Mouse (Mus musculus): Measurements from ENCODE around the gene Fgf9. TPM values are rescaled to one million over a fixed set of nuclear protein-coding genes. Genes with fewer than 3 reads are reported as not detected.

Fgf9 gene
- polyA plus RNA-seq, 1 experiment from 2014 or later, result 22.7 TPM

DNA sequence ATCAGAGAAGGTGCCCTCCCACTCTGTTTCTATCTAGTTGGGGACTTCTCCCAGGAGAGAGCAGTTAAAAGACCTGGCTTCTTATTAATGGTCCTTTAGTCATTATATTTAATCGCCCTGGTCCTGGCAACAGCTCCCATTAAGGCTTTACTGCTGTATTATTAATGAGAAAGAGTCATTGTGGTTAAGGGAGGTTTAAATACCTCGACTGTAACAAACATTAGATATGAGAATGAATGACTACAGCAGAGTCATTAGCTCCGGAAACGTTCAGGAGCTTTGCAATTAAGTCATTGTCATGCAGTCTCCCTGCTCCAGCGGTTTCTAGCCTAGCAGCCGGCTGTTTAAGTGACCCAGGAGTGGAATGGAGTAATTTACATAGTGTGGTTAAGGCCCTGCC, 31.0 kb downstream of the Fgf9 start:
- H3K36me3 ChIP-seq, result no peaks in the 10 kb centered on the region
- ATAC-seq (ENCODE audit: low FRiP score, low read depth), result peak; percentile 71
- no peak overlapping the region for H3K27ac ChIP-seq (replicated peaks)
- H3K9me3 ChIP-seq, result no peaks in the 10 kb centered on the region
- H3K4me2 ChIP-seq, result no peak overlapping the region
- no peak overlapping the region for H3K4me3 ChIP-seq
- H3K4me1 ChIP-seq (replicated peaks), result peaks cover 7% of the 10 kb centered on the region; the same call in 1 of the 2 replicates
- no peak overlapping the region for H3K9ac ChIP-seq
- no peaks in the 10 kb centered on the region for H3K27me3 ChIP-seq
- WGBS, result 11% methylated on average over 6 of the region's 6 CpGs

DNA sequence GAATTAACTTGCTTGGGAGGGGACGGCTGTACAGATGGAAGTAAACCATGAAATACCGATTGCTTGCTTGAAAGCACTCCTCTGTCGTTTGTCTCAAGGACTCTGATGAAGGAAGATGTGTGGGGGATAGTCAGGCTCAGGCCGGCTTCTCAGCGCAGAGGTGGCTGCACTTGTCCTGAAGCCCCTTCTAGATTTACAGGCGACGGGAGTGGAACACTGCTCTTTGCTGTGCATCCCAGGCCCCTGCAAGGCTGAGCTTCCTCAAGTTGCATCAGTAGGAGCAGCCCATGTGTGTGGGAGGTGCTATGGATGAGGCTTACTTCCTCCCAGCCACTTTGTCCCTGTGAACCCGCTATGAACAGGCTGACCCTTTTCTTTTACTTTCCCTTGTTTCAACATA, 33.9 kb downstream of the Fgf9 start:
- no peak overlapping the region for H3K9ac ChIP-seq
- no peak overlapping the region for H3K4me3 ChIP-seq
- no peak for ATAC-seq (ENCODE audit: low FRiP score, low read depth)
- no peaks in the 10 kb centered on the region for H3K36me3 ChIP-seq
- H3K4me2 ChIP-seq, result no peak overlapping the region
- no peak overlapping the region for H3K27ac ChIP-seq (replicated peaks)
- H3K4me1 ChIP-seq (replicated peaks), result peaks cover 7% of the 10 kb centered on the region; the same call in 1 of the 2 replicates
- no peaks in the 10 kb centered on the region for H3K9me3 ChIP-seq
- no peaks in the 10 kb centered on the region for H3K27me3 ChIP-seq
- WGBS, result 69% methylated on average over 8 of the region's 8 CpGs

DNA sequence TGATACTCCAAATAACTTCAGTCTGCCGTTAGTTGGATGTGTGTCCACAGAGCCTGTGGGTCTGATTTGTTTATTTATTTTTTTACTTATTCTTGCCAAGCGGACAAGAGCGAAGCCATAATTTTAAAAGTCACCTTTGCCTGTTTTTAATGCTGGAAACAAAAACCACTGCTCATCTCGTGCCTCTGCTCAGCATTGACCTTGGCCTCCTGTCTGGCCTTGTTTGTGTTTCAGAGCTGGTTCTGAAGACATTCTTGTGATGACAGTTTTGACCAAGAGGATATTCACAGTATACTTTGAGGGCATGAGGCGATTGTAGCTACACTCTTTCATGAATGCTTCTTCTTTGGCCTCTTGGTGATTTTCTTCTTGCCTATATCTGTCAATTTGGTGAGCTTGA, 35.2 kb downstream of the Fgf9 start:
- 86% methylated on average over 5 of the region's 5 CpGs for WGBS
- no peak overlapping the region for H3K9ac ChIP-seq

DNA sequence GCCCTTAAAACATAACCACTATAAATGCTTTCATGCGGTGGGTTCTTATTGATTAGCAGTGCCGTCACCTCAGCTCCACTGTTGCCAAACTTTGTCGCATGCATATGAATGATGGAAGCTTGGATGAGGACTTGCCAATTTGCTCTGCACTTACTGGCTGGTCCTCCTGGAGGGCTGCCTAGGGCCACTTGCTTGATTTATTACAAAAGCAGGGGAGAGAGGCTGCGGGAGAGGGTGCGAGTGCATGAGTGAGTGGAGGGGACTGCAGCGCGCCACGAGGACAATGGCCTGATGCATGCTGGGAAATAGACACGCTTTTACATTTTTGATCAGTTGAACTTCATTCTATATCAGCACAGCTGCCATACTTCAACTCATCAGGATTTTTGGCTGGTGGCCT, 39.3 kb downstream of the Fgf9 start:
- ATAC-seq (ENCODE audit: low FRiP score, low read depth), result peak; percentile 64; the same call in 1 of the 2 replicates
- no peaks in the 10 kb centered on the region for H3K27me3 ChIP-seq
- H3K4me3 ChIP-seq, result no peak overlapping the region
- no peak overlapping the region; the same call in 1 of the 2 replicates for H3K4me2 ChIP-seq
- H3K9me3 ChIP-seq, result no peaks in the 10 kb centered on the region
- no peak overlapping the region for H3K9ac ChIP-seq
- no peak overlapping the region for H3K27ac ChIP-seq (replicated peaks)
- 73% methylated on average over 9 of the region's 9 CpGs for WGBS
- peaks cover 9% of the 10 kb centered on the region; the same call in 1 of the 2 replicates for H3K4me1 ChIP-seq (replicated peaks)
- no peaks in the 10 kb centered on the region for H3K36me3 ChIP-seq

More for the DNA sequence above, 35.2 kb downstream of the Fgf9 start:
- ATAC-seq (ENCODE audit: low FRiP score, low read depth), result no peak
- no peaks in the 10 kb centered on the region for H3K36me3 ChIP-seq
- no peak overlapping the region for H3K27ac ChIP-seq (replicated peaks)
- H3K4me1 ChIP-seq (replicated peaks), result peaks cover 7% of the 10 kb centered on the region; the same call in 1 of the 2 replicates
- no peaks in the 10 kb centered on the region for H3K9me3 ChIP-seq
- no peak overlapping the region for H3K4me2 ChIP-seq
- H3K27me3 ChIP-seq, result no peaks in the 10 kb centered on the region
- no peak overlapping the region for H3K4me3 ChIP-seq

DNA sequence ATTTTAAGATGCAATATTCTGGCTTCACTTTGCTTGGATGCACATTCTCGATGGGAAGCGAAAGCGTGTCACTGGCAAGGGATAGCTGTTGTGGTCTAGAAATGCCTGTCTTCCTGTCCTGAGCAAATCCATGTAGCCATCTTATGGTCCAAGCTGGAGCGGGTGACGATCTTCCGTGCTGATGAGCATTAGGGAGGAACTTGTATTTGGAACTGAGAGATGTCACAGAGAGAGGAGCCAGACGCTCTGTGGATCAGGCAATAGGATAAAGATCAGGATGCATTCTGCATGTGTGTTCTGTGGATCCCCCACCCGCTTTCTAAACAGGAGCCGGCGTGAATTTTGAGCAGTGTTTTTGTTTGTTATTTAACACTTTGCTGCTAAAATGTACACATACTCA, 41.2 kb downstream of the Fgf9 start:
- no peak for ATAC-seq (ENCODE audit: low FRiP score, low read depth)
- no peak overlapping the region for H3K27ac ChIP-seq (replicated peaks)
- no peak overlapping the region for H3K4me3 ChIP-seq
- H3K4me1 ChIP-seq (replicated peaks), result peaks cover 9% of the 10 kb centered on the region; the same call in 1 of the 2 replicates
- H3K4me2 ChIP-seq, result no peak overlapping the region
- no peaks in the 10 kb centered on the region for H3K36me3 ChIP-seq
- H3K9me3 ChIP-seq, result no peaks in the 10 kb centered on the region
- no peaks in the 10 kb centered on the region for H3K27me3 ChIP-seq
- 81% methylated on average over 10 of the region's 10 CpGs for WGBS
- H3K9ac ChIP-seq, result no peak overlapping the region

DNA sequence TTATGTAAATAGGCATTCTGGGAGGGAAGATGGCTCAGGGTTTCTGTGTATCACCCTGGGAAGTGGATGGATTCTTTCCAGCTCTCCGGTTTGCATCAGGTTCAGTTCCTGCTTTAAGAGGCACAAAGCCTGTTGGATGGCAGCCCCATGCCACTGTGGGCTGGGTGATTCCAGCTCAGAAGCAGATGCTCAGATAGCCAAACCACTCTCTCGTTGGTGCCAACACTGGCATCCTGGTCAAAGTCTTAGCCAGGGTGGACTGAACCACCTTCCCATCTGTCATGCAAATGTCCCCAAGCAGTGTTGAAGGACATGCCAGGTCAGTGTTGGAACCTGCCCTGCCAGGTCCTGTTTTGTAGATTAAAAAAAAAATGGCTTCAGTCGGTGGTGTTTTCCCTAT, 42.0 kb downstream of the Fgf9 start:
- 42% methylated on average over 3 of the region's 3 CpGs for WGBS
- Histone ChIP-seq H3K36me3 (no peaks in the 10 kb centered on the region), H3K9ac (no peak overlapping the region), H3K27ac (replicated peaks) (no peak overlapping the region), H3K4me1 (replicated peaks) (peaks cover 9% of the 10 kb centered on the region; the same call in 1 of the 2 replicates), H3K9me3 (no peaks in the 10 kb centered on the region), H3K27me3 (no peaks in the 10 kb centered on the region), H3K4me3 (no peak overlapping the region), H3K4me2 (no peak overlapping the region)
- ATAC-seq (ENCODE audit: low FRiP score, low read depth), result peak; percentile 74

DNA sequence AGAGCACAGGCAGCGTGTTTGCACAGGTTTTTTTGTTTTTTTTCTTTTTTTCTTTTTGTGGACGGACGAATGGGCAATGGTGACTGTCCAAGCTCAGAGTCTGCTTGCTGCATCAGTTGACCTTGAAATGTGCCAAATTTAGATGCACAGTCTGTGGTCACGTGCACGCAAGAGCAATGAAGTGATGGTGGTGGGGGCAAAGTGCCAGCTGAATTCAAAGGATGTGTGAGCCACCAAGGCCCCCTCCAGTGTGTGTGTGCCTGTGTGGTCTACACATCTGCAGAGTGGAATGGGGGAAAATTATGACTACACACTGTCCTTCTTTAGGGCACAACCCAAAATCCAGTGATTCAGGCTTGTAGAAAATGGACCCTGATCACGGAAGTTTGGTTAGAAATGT, 42.8 kb downstream of the Fgf9 start:
- Histone ChIP-seq H3K27me3 (no peaks in the 10 kb centered on the region), H3K4me3 (no peak overlapping the region), H3K4me2 (no peak overlapping the region), H3K27ac (replicated peaks) (no peak overlapping the region), H3K9ac (no peak overlapping the region), H3K4me1 (replicated peaks) (peaks cover 9% of the 10 kb centered on the region; the same call in 1 of the 2 replicates), H3K9me3 (no peaks in the 10 kb centered on the region), H3K36me3 (no peaks in the 10 kb centered on the region)
- 35% methylated on average over 6 of the region's 6 CpGs for WGBS
- ATAC-seq (ENCODE audit: low FRiP score, low read depth), result 0 out of 2 replicates have a peak, but pooled peaks have one; percentile 57

DNA sequence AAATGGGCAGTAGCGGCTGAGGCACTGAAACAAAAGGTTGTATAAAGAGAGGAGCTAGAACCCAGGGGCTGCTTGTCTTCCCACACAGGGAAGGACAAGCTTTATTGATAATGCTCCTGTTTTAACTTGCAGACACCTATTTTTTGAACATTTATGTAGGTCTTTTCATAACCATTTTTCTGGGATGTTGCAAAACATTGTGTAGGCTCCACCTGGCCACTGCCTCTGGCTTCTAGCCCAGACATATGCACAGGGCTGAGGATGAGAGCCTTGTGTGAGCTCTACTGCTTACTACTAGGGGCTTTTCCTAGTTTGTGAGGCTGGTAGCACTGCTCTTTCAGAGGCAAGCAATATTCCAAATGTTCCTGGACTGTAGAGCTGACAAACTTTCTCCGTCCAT, 43.8 kb downstream of the Fgf9 start:
- Histone ChIP-seq H3K27ac (replicated peaks) (no peak overlapping the region), H3K9ac (no peak overlapping the region), H3K36me3 (no peaks in the 10 kb centered on the region), H3K4me3 (no peak overlapping the region), H3K4me2 (no peak overlapping the region), H3K9me3 (no peaks in the 10 kb centered on the region), H3K27me3 (no peaks in the 10 kb centered on the region), H3K4me1 (replicated peaks) (peaks cover 9% of the 10 kb centered on the region; the same call in 1 of the 2 replicates)
- no peak for ATAC-seq (ENCODE audit: low FRiP score, low read depth)
- WGBS, result 73% methylated on average over 2 of the region's 2 CpGs

DNA sequence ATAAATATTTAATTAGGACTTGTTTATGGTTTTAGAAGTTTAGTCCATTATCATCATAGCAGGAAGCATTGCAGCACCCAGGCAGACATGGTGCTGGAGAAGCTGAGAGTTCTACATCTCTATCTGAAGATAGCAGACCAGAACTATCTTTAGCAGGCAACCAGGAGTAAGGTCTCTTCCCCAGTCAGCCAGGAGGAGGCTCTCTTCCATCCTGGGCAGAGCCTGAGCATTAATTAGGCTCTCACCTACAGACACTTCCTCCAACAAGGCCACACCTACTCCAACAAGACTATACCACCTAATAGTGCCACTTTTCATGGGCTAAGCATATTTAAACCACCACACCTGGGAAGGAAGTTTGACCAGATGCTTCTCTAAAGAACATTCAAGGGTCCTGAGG, 54.3 kb downstream of the Fgf9 start:
- Histone ChIP-seq H3K27me3 (no peaks in the 10 kb centered on the region), H3K27ac (replicated peaks) (no peak overlapping the region), H3K4me1 (replicated peaks) (no peaks in the 10 kb centered on the region), H3K4me3 (no peak overlapping the region), H3K36me3 (no peaks in the 10 kb centered on the region), H3K4me2 (no peak overlapping the region), H3K9me3 (no peaks in the 10 kb centered on the region), H3K9ac (no peak overlapping the region)
- no peak for ATAC-seq (ENCODE audit: low FRiP score, low read depth)

DNA sequence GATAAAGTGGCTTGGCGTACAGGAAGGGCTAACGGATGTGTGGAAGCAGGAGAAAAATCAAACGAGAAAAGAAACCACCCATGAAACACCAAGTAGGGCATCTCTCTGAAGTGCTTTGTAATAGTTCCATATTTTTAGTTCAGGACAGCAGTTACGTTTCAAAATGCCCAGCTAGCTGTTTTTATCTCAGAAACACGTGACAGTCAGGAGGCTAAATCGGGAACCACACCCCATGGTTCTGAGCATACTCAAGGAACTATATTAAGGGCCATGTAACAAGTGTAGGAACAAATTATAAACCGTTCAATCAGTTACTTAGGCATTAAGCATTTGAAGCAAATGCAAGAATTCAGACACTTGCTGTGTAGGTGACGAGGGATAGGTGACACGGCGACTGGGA, 56.2 kb downstream of the Fgf9 start:
- WGBS, result 93% methylated on average over 10 of the region's 10 CpGs
- Histone ChIP-seq H3K27me3 (no peaks in the 10 kb centered on the region), H3K4me3 (no peak overlapping the region), H3K36me3 (no peaks in the 10 kb centered on the region), H3K27ac (replicated peaks) (no peak overlapping the region), H3K4me1 (replicated peaks) (no peaks in the 10 kb centered on the region), H3K9ac (no peak overlapping the region), H3K4me2 (no peak overlapping the region), H3K9me3 (no peaks in the 10 kb centered on the region)
- no peak for ATAC-seq (ENCODE audit: low FRiP score, low read depth)

DNA sequence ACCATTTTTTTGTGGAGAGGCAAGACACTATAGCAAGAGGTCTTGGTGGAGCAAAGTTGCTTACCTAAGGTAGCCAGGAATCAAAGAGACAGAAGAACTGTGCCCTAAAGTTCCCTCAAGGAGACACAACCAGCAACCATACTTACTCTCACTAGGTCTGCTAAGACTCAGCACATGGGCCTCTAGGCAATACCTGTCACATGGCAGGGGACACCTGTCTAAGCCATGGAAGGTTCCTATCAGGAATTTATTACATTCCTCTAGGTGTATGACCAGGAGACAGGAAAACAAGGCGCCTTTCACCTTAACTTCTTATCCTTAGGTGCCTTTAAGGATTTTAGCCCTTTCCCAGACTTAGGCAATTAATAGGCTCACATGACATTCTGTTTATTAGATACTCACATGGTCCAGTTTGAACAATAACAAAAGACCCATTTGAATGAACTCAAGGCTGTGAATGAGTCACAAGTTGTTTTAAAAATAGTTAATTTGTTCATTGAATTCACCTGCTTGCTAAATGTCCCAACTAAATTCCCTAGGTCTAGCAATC, 69.2 kb downstream of the Fgf9 start:
- Histone ChIP-seq H3K36me3 (no peaks in the 10 kb centered on the region), H3K9ac (no peak overlapping the region), H3K4me2 (no peak overlapping the region), H3K27me3 (no peaks in the 10 kb centered on the region), H3K4me1 (replicated peaks) (no peaks in the 10 kb centered on the region), H3K27ac (replicated peaks) (no peak overlapping the region), H3K9me3 (no peaks in the 10 kb centered on the region), H3K4me3 (no peak overlapping the region)
- ATAC-seq (ENCODE audit: low FRiP score, low read depth), result no peak
- 100% methylated on average over 1 of the region's 1 CpGs for whole genome bisulfite sequencing

DNA sequence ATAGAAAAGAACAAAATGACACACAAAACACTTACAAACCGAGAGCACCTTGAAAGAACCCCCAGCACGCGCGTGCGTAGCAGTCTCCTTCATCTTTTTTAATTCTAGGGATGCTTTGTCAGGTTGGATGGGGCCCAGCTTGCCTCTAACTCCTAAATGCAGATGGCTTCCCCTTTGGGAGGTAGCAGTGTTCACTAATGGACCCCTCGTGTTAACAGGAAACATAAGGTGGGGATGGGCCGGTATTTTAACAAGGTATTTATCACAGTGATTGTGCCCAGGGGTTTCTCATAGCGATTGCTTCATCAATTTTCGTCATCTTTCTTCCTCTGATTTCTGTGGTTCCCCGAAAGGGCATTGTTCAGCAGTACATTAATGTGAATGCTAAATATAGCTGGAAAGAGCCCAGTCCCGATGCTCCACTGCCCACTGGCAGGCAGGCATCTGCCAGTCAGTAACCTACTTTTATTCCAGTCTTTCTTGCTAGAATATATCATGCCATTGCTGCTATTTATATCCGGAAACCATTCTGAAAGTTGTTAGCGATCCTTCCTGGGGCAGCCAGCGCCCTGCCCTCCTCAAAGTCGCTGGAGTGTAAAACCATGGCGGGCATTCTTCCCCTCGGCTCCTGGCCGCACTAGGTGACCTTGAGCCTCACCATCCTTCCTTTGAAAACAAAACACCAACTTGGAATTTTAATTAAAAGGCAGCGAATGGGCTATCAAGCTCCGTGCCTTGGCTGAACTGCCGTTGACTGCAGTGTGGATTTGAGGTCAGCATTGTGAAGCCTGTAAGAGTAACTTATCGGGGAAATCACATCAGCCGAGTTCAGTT, 79.5 kb downstream of the Fgf9 start:
- H3K9me3 ChIP-seq, result no peaks in the 10 kb centered on the region
- peaks cover 11% of the 10 kb centered on the region for H3K4me1 ChIP-seq (replicated peaks)
- H3K27ac ChIP-seq (replicated peaks), result no peak overlapping the region
- no peak for ATAC-seq (ENCODE audit: low FRiP score, low read depth)
- 48% methylated on average over 23 of the region's 23 CpGs for WGBS
- H3K27me3 ChIP-seq, result no peaks in the 10 kb centered on the region
- H3K4me2 ChIP-seq, result peak overlapping the region; percentile 45
- H3K4me3 ChIP-seq, result peak overlapping the region; percentile 12; the same call in 1 of the 2 replicates
- no peaks in the 10 kb centered on the region for H3K36me3 ChIP-seq
- H3K9ac ChIP-seq, result no peak overlapping the region

Data from hindbrain, embryonic 15.5 days (tissue).